Mouse (Mus musculus) heart, embryonic 14.5 days (tissue): ENCODE results near the gene Fgfr2. TPM values are rescaled to one million over a fixed set of nuclear protein-coding genes. Genes with fewer than 3 reads are reported as not detected.

Experiments
- ATAC-seq: fragments of 200-750 bp; cut with Nextera tagmentation; 2 replicates; pipeline ENCODE4 v1.8.0; 2017; ENCODE audit warnings: low read depth, moderate TSS enrichment; ENCODE audit not compliant: insufficient number of reproducible peaks, insufficient read depth, low FRiP score
- H3K27ac ChIP-seq, 2 experiments: fragments of 200-500 bp in 1 of 2; fragments of 300-500 bp in 1 of 2; sonication (generic) in 1 of 2; replicated peaks in 1 of 2; 2 replicates each; pipeline ENCODE4 v1.5.1; 2012 to 2014; ENCODE audit warnings: low read depth in 2 of 2, low read length in 2 of 2, control low read depth in 1 of 2, mild to moderate bottlenecking in 1 of 2, mixed read lengths in 1 of 2; ENCODE audit not compliant: control insufficient read depth in 1 of 2, insufficient read depth in 1 of 2
- H3K27me3 ChIP-seq: fragments of 300-500 bp; sonication (generic); 2 replicates; pipeline ENCODE4 v1.6.1; 2014; ENCODE audit warnings: mild to moderate bottlenecking, low read length, control low read depth; ENCODE audit not compliant: control insufficient read depth, insufficient read depth
- H3K36me3 ChIP-seq: fragments of 300-500 bp; sonication (generic); 2 replicates; pipeline ENCODE4 v1.6.1; 2014; ENCODE audit warnings: mild to moderate bottlenecking, control low read depth, low read length, mixed read lengths; ENCODE audit not compliant: control insufficient read depth, insufficient read depth
- H3K4me1 ChIP-seq, 2 experiments: fragments of 200-500 bp in 1 of 2; fragments of 300-500 bp in 1 of 2; sonication (generic) in 1 of 2; 2 replicates each; pipeline ENCODE4 v1.6.1; 2012 to 2014; ENCODE audit warnings: low read length in 2 of 2, control low read depth in 1 of 2, mixed read lengths in 1 of 2; ENCODE audit not compliant: control insufficient read depth in 2 of 2, insufficient read depth in 2 of 2
- H3K4me2 ChIP-seq: fragments of 300-500 bp; sonication (generic); 2 replicates; pipeline ENCODE4 v1.6.1; 2014; ENCODE audit warnings: mild to moderate bottlenecking, low read length
- H3K4me3 ChIP-seq, 2 experiments: fragments of 200-500 bp in 1 of 2; fragments of 300-500 bp in 1 of 2; sonication (generic) in 1 of 2; 2 replicates each; pipeline ENCODE4 v1.5.1; 2012 to 2014; ENCODE audit warnings: low read length in 2 of 2, mild to moderate bottlenecking in 2 of 2, control low read depth in 1 of 2, low read depth in 1 of 2, moderate library complexity in 1 of 2; ENCODE audit not compliant: control insufficient read depth in 1 of 2, insufficient read depth in 1 of 2
- H3K9ac ChIP-seq: fragments of 300-500 bp; sonication (generic); 2 replicates; pipeline ENCODE4 v1.6.1; 2014; ENCODE audit warnings: mild to moderate bottlenecking, low read length
- H3K9me3 ChIP-seq: fragments of 300-500 bp; sonication (generic); 2 replicates; pipeline ENCODE4 v1.6.1; 2016; ENCODE audit warnings: low read length, control low read depth; ENCODE audit not compliant: control insufficient read depth
- WGBS: fragments of 180-500 bp; shearing (Covaris S2); extraction: QIAGEN DNeasy Blood & Tissue Kit; methylation state at CpG from one replicate; pipeline ENCODE4 v1.1.7; 2014; 5-methylcytosine and 5-hydroxymethylcytosine counted together
- polyA plus RNA-seq: library from polyadenylated mRNA; unstranded; fragments of >200 nt; fragmentation: Nextera tagmentation; extraction: Ambion mirVana; gene quantifications from 2 replicates; pipeline ENCODE4 v1.2.1, GENCODE M21; 2014

Gene Fgfr2
- polyA plus RNA-seq, 1 experiment from 2014 or later = 22.4 TPM

- no peak overlapping the region for H3K4me2 ChIP-seq
- no peak for ATAC-seq
- H3K36me3 ChIP-seq = peaks cover 9% of the 10 kb centered on the region
- no peaks in the 10 kb centered on the region for H3K27me3 ChIP-seq
- H3K4me3 ChIP-seq = no peak overlapping the region
- peaks cover 42 to 46% of the 10 kb centered on the region in 2 experiments for H3K4me1 ChIP-seq
- H3K9ac ChIP-seq = peak overlapping the region; percentile 55; the same call in 1 of the 2 replicates
- H3K27ac ChIP-seq = peak overlapping the region; percentile 32 to 65; a peak in 3 of 4 replicates
- WGBS = 41% methylated on average over 16 of the region's 16 CpGs
- no peaks in the 10 kb centered on the region for H3K9me3 ChIP-seq
Measured at GRCm38 (mm10) chr7:132712044-132712708, 411.0 kb downstream of the Fgfr2 start.

- H3K27ac ChIP-seq = peak overlapping the region; percentile 32 to 65; a peak in 3 of 4 replicates
- H3K9me3 ChIP-seq = no peaks in the 10 kb centered on the region
- H3K4me2 ChIP-seq = no peak overlapping the region
- peaks cover 42 to 46% of the 10 kb centered on the region in 2 experiments for H3K4me1 ChIP-seq
- H3K27me3 ChIP-seq = no peaks in the 10 kb centered on the region
- no peak overlapping the region for H3K4me3 ChIP-seq
- no peak for ATAC-seq
- H3K9ac ChIP-seq = peak overlapping the region; percentile 55; the same call in 1 of the 2 replicates
- H3K36me3 ChIP-seq = peaks cover 9% of the 10 kb centered on the region
- 73% methylated on average over 9 of the region's 9 CpGs for WGBS
Measured at GRCm38 (mm10) chr7:132711579-132711978, 411.6 kb downstream of the Fgfr2 start.

- no peaks in the 10 kb centered on the region for H3K36me3 ChIP-seq
- 86% methylated on average over 7 of the region's 7 CpGs for WGBS
Measured at GRCm38 (mm10) chr7:132705130-132705529, 418.0 kb downstream of the Fgfr2 start.

GRCm38 (mm10) chr7:132704310-132704875 is 418.8 kb downstream of the Fgfr2 start:
- Histone ChIP-seq H3K4me1 (peaks cover 3 to 7% of the 10 kb centered on the region in 2 experiments; a peak in 2 of 4 replicates), H3K4me3 (no peak overlapping the region), H3K36me3 (no peaks in the 10 kb centered on the region), H3K9ac (no peak overlapping the region), H3K4me2 (no peak overlapping the region), H3K27ac (no peak overlapping the region), H3K9me3 (no peaks in the 10 kb centered on the region), H3K27me3 (no peaks in the 10 kb centered on the region)
- WGBS = 82% methylated on average over 8 of the region's 8 CpGs
- no peak for ATAC-seq

More at GRCm38 (mm10) chr7:132705130-132705529, 418.0 kb downstream of the Fgfr2 start:
- Histone ChIP-seq H3K27ac (no peak overlapping the region), H3K27me3 (no peaks in the 10 kb centered on the region), H3K4me2 (no peak overlapping the region), H3K9me3 (no peaks in the 10 kb centered on the region), H3K4me1 (no peaks in the 10 kb centered on the region; a peak in 1 of 4 replicates), H3K9ac (no peak overlapping the region), H3K4me3 (no peak overlapping the region)
- no peak for ATAC-seq

- H3K9ac ChIP-seq = no peak overlapping the region
Measured at GRCm38 (mm10) chr7:132703515-132704309, 419.4 kb downstream of the Fgfr2 start.

GRCm38 (mm10) chr7:132702492-132703070 is 420.6 kb downstream of the Fgfr2 start:
- Histone ChIP-seq H3K4me1 (peaks cover 3 to 8% of the 10 kb centered on the region in 2 experiments; a peak in 2 of 4 replicates), H3K27me3 (no peaks in the 10 kb centered on the region), H3K4me3 (no peak overlapping the region), H3K9me3 (no peaks in the 10 kb centered on the region), H3K4me2 (no peak overlapping the region), H3K27ac (no peak overlapping the region), H3K36me3 (no peaks in the 10 kb centered on the region), H3K9ac (no peak overlapping the region)
- ATAC-seq = no peak
- WGBS = 78% methylated on average over 5 of the region's 5 CpGs

More at GRCm38 (mm10) chr7:132703515-132704309, 419.4 kb downstream of the Fgfr2 start:
- ATAC-seq = no peak
- 81% methylated on average over 9 of the region's 9 CpGs for WGBS
- no peak overlapping the region for H3K4me2 ChIP-seq
- no peaks in the 10 kb centered on the region for H3K9me3 ChIP-seq
- H3K36me3 ChIP-seq = no peaks in the 10 kb centered on the region
- no peaks in the 10 kb centered on the region for H3K27me3 ChIP-seq
- H3K4me1 ChIP-seq = peaks cover 3 to 8% of the 10 kb centered on the region in 2 experiments; a peak in 2 of 4 replicates
- H3K27ac ChIP-seq = no peak overlapping the region
- H3K4me3 ChIP-seq = no peak overlapping the region

- H3K27me3 ChIP-seq = no peaks in the 10 kb centered on the region
- H3K27ac ChIP-seq = no peak overlapping the region
- H3K4me1 ChIP-seq = peaks cover 3 to 8% of the 10 kb centered on the region in 2 experiments; a peak in 2 of 4 replicates
- H3K4me2 ChIP-seq = no peak overlapping the region
- no peak for ATAC-seq
- WGBS = 86% methylated on average over 3 of the region's 3 CpGs
- no peak overlapping the region for H3K9ac ChIP-seq
- H3K4me3 ChIP-seq = no peak overlapping the region
- H3K36me3 ChIP-seq = no peaks in the 10 kb centered on the region
- H3K9me3 ChIP-seq = no peaks in the 10 kb centered on the region
Measured at GRCm38 (mm10) chr7:132702024-132702423, 421.1 kb downstream of the Fgfr2 start.
